Mouse (Mus musculus) erythroblast, embryonic 14.5 days (primary cell): ENCODE data around the gene Ubash3b.

Source experiments
- GATA1 ChIP-seq: IDR thresholded peaks from 2 replicates; pipeline ENCODE4 v1.6.1; 2012; ENCODE audit warnings: low read length, inconsistent platforms, mixed read lengths
- TAL1 ChIP-seq: IDR thresholded peaks from 3 replicates; pipeline ENCODE4 v1.6.1; 2012; ENCODE audit warnings: low read length, inconsistent platforms, mixed read lengths

DNA sequence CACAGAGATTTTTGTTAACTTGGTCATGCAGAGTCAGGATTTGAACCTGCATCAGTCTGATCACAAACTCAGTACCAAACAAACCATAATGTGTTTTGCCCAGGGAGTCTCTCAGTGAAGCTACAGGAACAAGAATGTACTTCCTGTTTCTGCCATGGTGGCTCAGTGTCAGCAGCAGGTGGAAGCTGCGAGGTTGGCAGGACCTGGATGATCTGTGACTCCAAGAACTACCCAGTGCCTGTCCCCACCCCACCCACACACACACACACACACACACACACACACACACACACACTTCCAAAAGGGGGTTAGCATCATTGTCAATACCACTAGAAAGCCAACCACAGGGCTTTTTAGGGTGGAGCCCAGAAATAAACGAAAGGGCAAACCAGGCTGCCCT, 20.5 kb downstream of the Ubash3b start:
- no peak for TF ChIP-seq GATA1
- no peak for TF ChIP-seq TAL1
